Mouse (Mus musculus): ENCODE results near the gene Tex2.

Tex2 gene

DNA sequence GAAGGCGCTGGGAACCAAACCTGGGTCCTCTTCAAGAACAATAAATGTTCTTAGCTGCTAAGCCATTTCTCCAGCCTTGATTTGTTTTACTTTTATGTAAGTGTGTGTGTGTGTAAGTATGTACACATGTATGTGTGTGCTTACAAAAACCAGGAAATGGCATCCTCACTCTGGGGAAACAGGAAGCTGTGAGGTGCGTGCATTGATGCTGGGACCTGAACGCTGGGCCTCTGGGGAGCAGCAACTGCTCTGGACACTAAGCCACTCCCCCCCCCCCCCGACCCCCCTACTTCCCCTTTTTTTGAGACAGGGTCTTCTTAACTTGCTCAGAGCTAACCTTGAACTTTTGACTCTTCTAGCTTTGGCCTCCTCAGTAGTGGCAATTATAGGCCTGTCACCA is 62.8 kb downstream of the Tex2 start:
- no peak for DNase-seq (ENCODE audit: extremely low read depth, low read depth, low spot score)

DNA sequence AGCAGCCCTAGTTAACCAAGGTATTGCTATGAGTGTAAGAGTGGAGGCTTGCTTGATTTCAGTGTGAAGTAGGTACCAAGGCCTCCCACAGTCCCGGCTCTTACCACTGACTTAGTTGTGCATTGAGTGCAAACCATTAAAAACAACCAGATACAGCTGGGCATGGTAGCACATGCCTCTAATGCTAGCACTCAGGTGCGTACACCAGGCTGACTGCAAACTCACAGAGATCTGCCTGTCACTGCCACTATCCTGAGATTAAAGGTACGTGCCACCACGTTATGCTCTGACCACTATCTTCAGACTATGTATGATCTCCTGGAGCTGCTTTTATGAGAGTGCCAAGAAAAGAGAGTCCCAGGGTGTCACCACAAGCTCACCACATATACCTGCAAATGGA is 67.1 kb downstream of the Tex2 start:
- no peak for DNase-seq (ENCODE audit: extremely low read depth, low read depth, low spot score)

DNA sequence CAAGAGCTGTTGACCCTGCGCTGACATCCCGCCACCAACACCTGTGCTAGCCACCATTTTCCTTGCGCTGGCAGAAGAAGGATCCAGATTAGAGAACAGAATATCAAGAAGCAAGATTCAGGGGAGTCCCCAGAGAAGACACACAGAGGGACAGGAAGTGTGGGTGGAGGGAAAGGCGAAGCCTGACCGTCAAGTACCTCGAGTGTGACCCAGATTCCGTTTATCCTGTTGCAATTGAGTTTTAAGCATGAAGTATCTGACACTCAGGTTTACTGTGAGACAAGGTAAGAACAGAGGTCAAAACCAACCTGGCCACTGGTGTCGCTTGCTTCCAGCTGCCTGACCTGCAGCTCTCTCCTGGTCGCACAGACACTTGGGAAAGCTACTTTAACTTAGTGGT is 68.3 kb downstream of the Tex2 start:
- DNase-seq (ENCODE audit: extremely low read depth, low read depth, low spot score), result no peak

DNA sequence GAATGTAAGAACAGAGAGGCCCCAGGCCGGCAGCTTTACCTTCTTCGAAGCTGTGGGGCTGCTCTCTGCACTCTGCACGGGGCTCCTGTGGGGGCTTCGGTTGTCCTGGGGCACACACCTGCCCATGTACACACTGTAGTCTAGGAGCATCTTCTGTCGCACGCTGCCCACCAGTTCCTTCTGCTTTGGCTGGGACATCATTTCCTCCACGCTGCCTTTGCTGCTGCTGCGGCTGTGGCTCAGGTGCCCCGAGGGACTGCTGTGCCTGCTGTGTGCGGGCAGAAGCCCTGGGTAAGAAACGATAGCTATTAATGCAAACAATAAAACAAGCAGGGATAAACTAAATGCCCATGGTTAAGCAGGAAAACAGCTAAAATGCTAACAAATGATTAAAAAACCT is 69.1 kb downstream of the Tex2 start:
- DNase-seq (ENCODE audit: extremely low read depth, low read depth, low spot score), result no peak

DNA sequence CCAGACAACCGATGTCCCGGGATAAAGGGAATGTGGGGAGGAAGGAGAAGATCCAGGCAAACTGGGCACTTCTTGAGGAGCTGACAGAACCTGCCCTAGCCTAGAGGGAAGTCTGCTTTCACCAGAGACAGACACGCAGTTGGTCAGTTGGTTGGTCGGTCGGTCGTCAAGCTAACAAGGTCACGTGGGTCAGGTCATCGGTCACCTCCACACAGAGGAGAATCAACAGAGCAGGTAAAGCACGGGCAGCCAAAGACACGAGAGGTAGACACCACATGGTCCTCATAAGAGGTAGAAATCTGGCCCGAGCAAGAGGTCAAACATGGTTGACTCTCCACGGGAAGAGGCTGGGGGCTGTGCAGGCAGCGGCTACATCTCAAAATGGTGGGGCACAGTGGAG is 70.2 kb downstream of the Tex2 start:
- DNase-seq (ENCODE audit: extremely low read depth, low read depth, low spot score), result no peak

- no peak for DNase-seq (ENCODE audit: extremely low read depth, low read depth, low spot score)
These were observed 70.8 kb downstream of the Tex2 start for GRCm38 (mm10) chr11:106542385-106542784.

DNA sequence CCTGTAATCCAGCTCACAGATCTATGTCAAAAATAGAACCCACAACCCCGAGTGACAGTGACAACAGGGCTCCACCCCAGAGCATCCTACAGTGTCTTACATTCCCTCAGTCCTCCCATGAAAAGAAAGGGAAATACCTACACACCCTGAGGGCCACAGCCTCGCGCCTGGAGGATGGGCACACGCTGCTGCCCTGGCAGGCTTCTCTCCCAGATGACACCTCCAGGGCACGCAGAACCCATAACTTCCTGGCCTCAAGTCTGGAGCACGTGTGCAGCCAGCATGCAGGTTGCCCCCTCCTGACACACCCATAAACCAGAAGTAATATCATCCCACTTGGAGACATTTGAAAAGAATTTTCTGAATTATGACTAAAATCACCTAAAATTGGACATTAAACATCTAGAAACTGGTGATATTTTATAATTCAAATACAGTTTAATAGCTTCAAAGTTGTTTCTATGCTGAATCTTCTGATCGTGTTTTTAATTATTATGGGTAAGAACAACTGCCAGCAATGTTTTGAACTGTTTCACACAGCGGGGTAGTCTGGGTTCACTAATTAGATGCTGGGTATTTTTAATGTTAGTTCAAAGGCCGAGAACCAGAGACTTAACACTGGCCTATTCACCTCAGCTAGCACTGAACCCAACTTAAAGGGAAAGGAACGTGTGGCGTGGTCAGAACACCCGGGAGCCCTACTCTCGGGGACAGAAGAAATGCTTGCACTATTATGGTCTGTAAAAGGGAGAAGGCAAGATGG is 72.5 kb downstream of the Tex2 start:
- no peak for DNase-seq (ENCODE audit: extremely low read depth, low read depth, low spot score)

GRCm38 (mm10) chr11:106536253-106536912 is 76.8 kb downstream of the Tex2 start:
- DNase-seq (ENCODE audit: extremely low read depth, low read depth, low spot score), result no peak

DNA sequence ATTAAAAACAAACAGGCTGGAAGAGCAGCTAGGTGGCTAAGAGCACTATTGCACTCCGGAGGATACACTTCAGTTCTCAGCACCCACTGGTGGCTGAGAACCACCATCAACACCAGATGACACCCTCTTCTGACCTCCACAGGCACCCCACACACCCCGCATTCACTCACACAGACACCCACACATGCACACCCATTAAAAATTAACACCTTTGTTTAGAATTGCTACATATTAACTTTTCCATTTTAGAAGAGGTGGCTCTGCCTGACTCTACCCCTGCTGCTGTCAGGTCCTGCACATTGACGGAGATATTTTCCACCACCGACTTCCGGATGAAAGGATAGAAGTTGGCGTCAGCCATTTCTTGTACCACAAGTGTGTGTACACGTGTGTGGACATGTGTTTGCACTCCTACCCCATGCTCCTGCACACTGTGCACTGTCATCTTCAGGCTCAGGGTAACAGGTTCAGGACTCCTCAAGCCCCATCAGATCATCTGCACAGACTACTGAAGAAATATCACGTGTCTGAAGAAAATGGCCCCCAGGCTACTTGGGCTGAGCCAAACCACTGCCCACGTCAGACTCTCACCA is 77.5 kb downstream of the Tex2 start:
- no peak for DNase-seq (ENCODE audit: extremely low read depth, low read depth, low spot score)

- DNase-seq (ENCODE audit: extremely low read depth, low read depth, low spot score), result no peak
These were observed 80.9 kb downstream of the Tex2 start for GRCm38 (mm10) chr11:106532248-106532790.

DNA sequence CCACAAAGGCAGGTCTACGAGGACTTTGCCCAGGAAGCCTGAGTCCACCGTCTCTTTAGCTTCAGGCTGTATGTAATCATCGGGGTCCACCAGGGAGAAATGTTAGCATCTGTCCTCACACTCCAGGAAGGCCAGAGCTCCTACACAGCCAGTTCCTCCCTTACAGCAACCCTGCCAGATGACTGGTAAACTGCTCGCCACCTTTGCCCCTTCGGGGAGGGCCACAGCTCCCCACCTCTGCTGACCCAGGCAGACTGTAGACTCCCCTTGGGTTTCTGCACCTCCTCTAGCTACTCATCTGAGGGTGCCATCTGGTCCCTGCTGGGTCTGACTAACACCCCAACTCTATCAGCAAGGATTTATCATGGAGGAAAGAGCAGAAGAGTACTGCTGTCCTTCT is 83.4 kb downstream of the Tex2 start:
- no peak for DNase-seq (ENCODE audit: extremely low read depth, low read depth, low spot score)

DNA sequence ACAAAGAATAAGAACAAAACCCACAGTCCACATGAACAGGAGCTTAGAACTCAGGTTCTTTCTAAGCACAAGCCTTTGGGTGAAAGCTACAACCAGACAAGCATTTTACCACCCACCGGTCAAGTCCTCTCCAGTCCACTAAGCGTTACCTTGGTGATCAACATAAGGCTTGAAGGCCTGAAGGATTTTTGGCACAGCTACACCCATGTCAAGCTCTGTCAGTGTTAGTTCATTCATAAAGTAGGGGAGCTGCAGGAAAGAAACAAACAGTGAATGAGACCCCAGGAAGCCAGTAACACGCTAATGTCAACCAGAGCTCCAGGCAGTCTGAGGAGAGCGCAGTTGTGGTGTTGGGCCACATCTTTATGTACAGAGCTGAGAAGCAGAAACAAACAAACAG is 84.1 kb downstream of the Tex2 start:
- DNase-seq (ENCODE audit: extremely low read depth, low read depth, low spot score), result no peak

- no peak for DNase-seq (ENCODE audit: extremely low read depth, low read depth, low spot score)
These were observed 85.3 kb downstream of the Tex2 start for GRCm38 (mm10) chr11:106527926-106528325.

- no peak for DNase-seq (ENCODE audit: extremely low read depth, low read depth, low spot score)
These were observed 85.9 kb downstream of the Tex2 start for GRCm38 (mm10) chr11:106527147-106527821.

GRCm38 (mm10) chr11:106522538-106522937 is 90.7 kb downstream of the Tex2 start:
- DNase-seq (ENCODE audit: extremely low read depth, low read depth, low spot score), result no peak

GRCm38 (mm10) chr11:106521612-106522011 is 91.6 kb downstream of the Tex2 start:
- DNase-seq (ENCODE audit: extremely low read depth, low read depth, low spot score), result no peak

DNA sequence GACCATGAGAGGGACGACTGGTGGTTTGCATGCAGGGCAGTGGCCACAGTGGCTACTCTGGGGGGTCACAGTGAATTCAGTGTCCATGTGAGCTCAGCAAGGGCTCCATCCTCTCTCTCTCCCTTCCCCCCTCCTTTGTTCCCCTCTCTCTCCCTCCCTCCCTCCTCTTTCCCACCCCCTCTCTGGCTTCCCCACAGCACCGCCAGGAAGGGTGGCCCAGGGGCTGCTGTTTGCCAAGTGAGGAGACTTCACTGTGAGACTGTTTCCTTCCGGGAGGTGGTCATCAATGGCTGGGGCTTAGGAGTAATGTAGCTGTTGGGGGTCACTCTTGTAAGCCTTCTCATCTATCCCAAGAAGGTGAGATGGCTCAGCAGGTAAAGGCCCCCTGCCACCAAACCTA is 92.8 kb downstream of the Tex2 start:
- DNase-seq (ENCODE audit: extremely low read depth, low read depth, low spot score), result no peak

DNA sequence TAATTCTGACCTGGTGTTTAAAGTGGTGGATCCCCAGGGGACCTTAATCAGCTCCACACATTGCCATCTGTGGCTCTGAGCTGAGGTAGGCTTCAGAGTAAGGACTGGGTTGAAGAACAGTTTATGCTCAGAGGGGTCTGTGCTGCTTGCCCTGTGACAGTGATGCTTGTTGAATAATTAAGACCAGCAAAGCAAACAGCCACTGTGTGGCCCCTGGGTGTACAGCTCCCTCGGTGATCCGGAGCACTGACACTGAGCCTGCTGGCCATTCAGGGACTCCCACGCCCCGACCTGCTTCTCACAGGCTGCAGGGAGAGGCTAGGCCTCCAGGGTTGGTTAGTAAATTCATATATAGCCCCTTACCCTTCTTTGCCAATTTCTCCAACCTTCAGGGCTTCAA is 93.7 kb downstream of the Tex2 start:
- no peak for DNase-seq (ENCODE audit: extremely low read depth, low read depth, low spot score)

DNA sequence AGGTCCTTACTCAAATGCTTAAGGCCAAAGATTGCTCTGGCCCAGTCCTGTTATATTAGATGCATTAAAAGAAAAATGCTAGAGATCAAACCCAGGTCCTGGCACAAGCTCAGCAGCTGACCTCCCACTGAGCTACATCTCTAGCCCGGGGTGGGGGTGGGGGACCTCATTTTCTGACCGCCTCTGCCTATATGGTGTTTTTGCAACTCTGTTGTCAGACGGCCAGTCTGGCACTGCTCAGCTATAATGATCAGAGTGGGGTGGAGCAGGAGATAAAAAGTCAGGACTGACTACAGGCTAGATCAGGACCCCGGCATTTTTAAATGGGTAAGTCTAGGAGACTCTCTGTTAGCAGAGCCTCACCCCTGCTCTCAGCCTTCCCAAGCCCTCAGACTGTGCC is 94.8 kb downstream of the Tex2 start:
- DNase-seq (ENCODE audit: extremely low read depth, low read depth, low spot score), result no peak

DNA sequence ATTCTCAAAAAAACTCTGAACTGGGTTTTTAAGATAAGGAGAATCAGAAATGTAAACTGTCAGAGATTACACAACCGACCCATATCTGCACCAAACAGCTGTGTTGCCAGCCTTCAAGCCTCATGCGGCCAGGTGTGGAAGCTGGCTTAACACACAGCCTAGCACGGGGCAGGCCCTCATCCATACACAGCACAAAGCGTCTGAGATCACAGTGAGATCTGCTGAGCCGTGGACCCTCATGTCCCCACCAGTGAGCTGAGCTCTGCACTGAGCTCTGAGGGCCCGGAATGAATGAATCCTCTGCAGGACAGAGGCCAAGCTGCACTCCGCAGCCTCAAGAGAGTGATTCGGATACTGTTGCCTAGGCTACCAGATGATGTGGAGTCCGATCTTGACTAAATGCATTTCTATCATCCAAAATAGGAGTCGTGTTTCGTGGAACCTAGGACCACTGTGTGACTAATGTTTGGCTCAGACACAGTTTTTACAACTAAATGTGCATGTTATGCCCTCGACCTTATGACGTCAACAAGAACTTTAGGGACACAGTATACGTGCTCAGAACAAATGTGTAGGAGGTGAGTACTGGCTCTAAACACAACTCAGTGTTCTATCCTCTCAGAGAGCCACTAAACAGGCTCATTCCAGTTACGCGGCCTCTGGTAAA is 98.0 kb downstream of the Tex2 start:
- DNase-seq (ENCODE audit: extremely low read depth, low read depth, low spot score), result no peak

DNA sequence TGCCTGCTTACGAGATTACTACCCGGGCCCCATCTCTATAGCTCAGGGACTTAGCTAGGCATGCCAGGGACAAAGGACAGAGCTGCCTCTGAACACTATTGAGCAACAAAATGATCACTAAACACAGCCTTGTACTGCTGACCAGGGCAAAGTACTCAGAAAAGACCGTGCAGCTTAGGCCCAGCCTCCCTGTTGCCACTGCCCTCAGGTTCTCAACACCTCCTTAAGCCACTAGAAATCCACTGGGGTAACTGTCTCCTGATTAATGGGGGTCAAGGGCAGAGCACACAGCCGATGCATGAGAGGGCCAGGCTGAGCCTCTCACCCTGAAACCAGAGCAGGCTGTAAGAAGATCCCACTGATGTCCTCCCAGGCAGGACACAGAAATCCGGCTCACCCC is 98.8 kb downstream of the Tex2 start:
- DNase-seq (ENCODE audit: extremely low read depth, low read depth, low spot score), result no peak
